Mouse (Mus musculus): ENCODE results near the gene Emc4. TPM values are rescaled to one million over a fixed set of nuclear protein-coding genes. Genes with fewer than 3 reads are reported as not detected.

The Emc4 gene
- polyA plus RNA-seq, 1 experiment, result 61.4 TPM

GRCm38 (mm10) chr2:112381219-112381618 lies 13.4 kb upstream of the Emc4 start:
- Histone ChIP-seq H3K4me1 (ENCODE audit: control insufficient read depth, insufficient read depth, insufficient read length, low read length) (peaks cover 2% of the 10 kb centered on the region; the same call in 1 of the 2 replicates), H3K27ac (ENCODE audit: insufficient read depth, low read depth, low read length) (no peak overlapping the region), H3K4me3 (ENCODE audit: low read depth, low read length) (no peak overlapping the region), H3K27me3 (ENCODE audit: control insufficient read depth, insufficient read depth, low read length) (no peaks in the 10 kb centered on the region), H3K36me3 (ENCODE audit: control insufficient read depth, insufficient read depth, low read length) (no peaks in the 10 kb centered on the region)
- 98% methylated on average over 1 of the region's 1 CpGs for WGBS
- TF ChIP-seq CTCF (IDR thresholded peaks at IDR 0.05; ENCODE audit: extremely low read depth, insufficient read length, insufficient replicate concordance, low read depth, low read length) (no peak), POLR2A (IDR thresholded peaks at IDR 0.05; ENCODE audit: low read depth, low read length) (no peak)

- no peak overlapping the region for H3K4me3 ChIP-seq (ENCODE audit: low read depth, low read length)
- peaks cover 2% of the 10 kb centered on the region; the same call in 1 of the 2 replicates for H3K4me1 ChIP-seq (ENCODE audit: control insufficient read depth, insufficient read depth, insufficient read length, low read length)
- H3K27me3 ChIP-seq (ENCODE audit: control insufficient read depth, insufficient read depth, low read length), result no peaks in the 10 kb centered on the region
- H3K36me3 ChIP-seq (ENCODE audit: control insufficient read depth, insufficient read depth, low read length), result no peaks in the 10 kb centered on the region
- no peak for TF ChIP-seq POLR2A (IDR thresholded peaks at IDR 0.05; ENCODE audit: low read depth, low read length)
- TF ChIP-seq CTCF (IDR thresholded peaks at IDR 0.05; ENCODE audit: extremely low read depth, insufficient read length, insufficient replicate concordance, low read depth, low read length), result no peak
- H3K27ac ChIP-seq (ENCODE audit: insufficient read depth, low read depth, low read length), result no peak overlapping the region
- WGBS, result 6% methylated on average over 8 of the region's 8 CpGs
Observed at GRCm38 (mm10) chr2:112380131-112380530, 12.3 kb upstream of the Emc4 start.

DNA sequence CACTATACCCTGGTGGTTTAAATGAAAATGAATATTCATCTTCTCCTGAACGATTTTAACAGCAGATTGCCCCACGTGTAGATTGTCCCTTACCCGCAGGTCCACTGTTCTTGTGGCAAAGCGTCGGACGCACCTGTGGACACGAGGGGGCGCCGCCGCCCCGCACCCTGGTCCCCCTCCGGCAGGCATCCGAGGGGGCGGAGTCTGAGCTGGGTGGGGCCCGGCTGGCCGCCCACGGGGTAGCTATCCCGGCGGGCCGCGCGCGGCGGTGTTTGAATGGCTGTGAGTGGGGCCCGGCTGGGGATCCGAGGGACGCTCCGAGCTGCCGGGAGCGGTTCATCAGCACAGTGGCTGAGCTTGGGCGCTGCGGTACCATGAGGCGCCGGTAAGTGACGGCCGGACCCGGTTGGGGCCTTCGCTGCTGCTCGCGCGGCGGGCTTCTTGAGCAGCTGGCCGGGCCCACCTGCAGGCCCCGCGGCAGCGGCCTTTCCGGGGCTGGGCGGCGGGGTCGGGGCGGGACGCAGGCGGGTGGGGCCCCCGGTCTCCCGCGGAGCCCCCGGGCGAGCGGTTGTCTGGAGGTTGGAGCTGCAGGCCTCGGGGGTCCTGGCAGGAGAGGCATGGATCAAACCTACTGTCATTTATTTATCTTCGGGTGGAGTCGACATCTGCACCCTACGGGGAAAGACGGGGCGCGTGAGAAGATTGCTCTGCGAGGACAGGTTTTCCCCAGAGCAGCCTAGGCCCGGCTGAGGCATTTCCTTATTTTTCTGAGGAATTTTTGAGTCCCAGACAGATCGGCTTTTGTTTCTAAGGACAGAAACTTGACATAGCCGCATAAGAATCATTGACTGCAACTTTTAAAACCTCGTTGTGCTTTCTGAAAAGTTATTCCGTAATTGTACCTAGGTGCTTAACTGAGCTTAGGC lies 11.4 kb upstream of the Emc4 start, which contains the start of gene Katnbl1:
Gene Katnbl1, plus strand, starts transcription at position 239 of the 926 bp plus-strand sequence.
- no peaks in the 10 kb centered on the region for H3K36me3 ChIP-seq (ENCODE audit: control insufficient read depth, insufficient read depth, low read length)
- WGBS, result under 1% methylated on average over 72 of the region's 72 CpGs
- H3K27me3 ChIP-seq (ENCODE audit: control insufficient read depth, insufficient read depth, low read length), result no peaks in the 10 kb centered on the region
- H3K4me3 ChIP-seq (ENCODE audit: low read depth, low read length), result peak within 1 kb of the TSS; percentile 72
- peaks cover 2% of the 10 kb centered on the region; the same call in 1 of the 2 replicates for H3K4me1 ChIP-seq (ENCODE audit: control insufficient read depth, insufficient read depth, insufficient read length, low read length)
- no peak within 1 kb of the TSS for H3K27ac ChIP-seq (ENCODE audit: insufficient read depth, low read depth, low read length)
- TF ChIP-seq CTCF (IDR thresholded peaks at IDR 0.05; ENCODE audit: extremely low read depth, insufficient read length, insufficient replicate concordance, low read depth, low read length), result peak; percentile 85
- TF ChIP-seq POLR2A (IDR thresholded peaks at IDR 0.05; ENCODE audit: low read depth, low read length), result peak; percentile 64; the same call in 1 of the 2 replicates

DNA sequence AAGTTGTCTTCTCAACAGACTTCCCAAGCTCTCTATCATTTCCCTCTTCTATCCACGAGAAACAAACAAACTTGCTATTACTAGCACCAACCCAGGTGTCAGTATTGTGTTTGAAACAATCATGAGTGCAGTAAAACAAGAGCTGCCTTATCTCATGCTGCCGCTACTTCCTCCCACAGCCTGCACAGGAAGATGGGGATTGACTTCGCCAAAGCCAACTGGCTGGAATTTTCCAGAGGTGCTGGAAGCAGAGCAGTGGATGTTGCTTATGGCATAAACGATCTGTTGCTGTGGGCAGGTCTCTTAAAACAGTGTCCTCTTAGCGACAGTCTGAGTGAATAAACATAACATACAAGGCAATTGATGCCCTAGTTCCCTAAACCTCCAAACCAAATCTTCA lies 6.8 kb upstream of the Emc4 start:
- WGBS, result 24% methylated on average over 5 of the region's 5 CpGs
- no peaks in the 10 kb centered on the region for H3K27me3 ChIP-seq (ENCODE audit: control insufficient read depth, insufficient read depth, low read length)
- H3K4me1 ChIP-seq (ENCODE audit: control insufficient read depth, insufficient read depth, insufficient read length, low read length), result no peaks in the 10 kb centered on the region
- TF ChIP-seq CTCF (IDR thresholded peaks at IDR 0.05; ENCODE audit: extremely low read depth, insufficient read length, insufficient replicate concordance, low read depth, low read length), result no peak
- TF ChIP-seq POLR2A (IDR thresholded peaks at IDR 0.05; ENCODE audit: low read depth, low read length), result no peak
- no peaks in the 10 kb centered on the region for H3K36me3 ChIP-seq (ENCODE audit: control insufficient read depth, insufficient read depth, low read length)
- no peak overlapping the region for H3K27ac ChIP-seq (ENCODE audit: insufficient read depth, low read depth, low read length)
- H3K4me3 ChIP-seq (ENCODE audit: low read depth, low read length), result no peak overlapping the region

DNA sequence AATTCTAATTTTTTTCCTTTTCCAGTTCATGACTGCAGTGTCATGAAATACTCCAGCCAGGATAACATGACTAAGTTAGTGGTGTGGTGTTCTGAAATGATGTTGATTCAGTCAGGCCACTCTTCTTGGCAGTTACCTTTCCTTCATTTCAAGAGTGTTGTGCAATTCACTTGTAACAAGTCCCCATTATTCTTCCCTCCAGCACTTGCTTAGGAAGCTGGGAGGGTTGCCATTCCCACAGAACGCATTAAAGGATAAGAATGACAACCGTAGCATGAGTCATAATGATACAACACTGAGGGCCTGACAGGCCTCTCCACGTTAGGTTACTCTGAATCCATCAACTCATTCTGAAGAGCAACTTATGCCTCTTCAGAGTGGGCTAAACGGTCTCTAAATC lies 5.3 kb upstream of the Emc4 start:
- 38% methylated on average over 4 of the region's 4 CpGs for WGBS
- Histone ChIP-seq H3K27me3 (ENCODE audit: control insufficient read depth, insufficient read depth, low read length) (no peaks in the 10 kb centered on the region), H3K4me3 (ENCODE audit: low read depth, low read length) (no peak overlapping the region), H3K4me1 (ENCODE audit: control insufficient read depth, insufficient read depth, insufficient read length, low read length) (no peaks in the 10 kb centered on the region), H3K36me3 (ENCODE audit: control insufficient read depth, insufficient read depth, low read length) (no peaks in the 10 kb centered on the region), H3K27ac (ENCODE audit: insufficient read depth, low read depth, low read length) (no peak overlapping the region)
- TF ChIP-seq CTCF (IDR thresholded peaks at IDR 0.05; ENCODE audit: extremely low read depth, insufficient read length, insufficient replicate concordance, low read depth, low read length) (no peak), POLR2A (IDR thresholded peaks at IDR 0.05; ENCODE audit: low read depth, low read length) (no peak)

GRCm38 (mm10) chr2:112369941-112370340 lies 2.1 kb upstream of the Emc4 start:
- H3K27me3 ChIP-seq (ENCODE audit: control insufficient read depth, insufficient read depth, low read length), result no peaks in the 10 kb centered on the region
- no peak overlapping the region for H3K4me3 ChIP-seq (ENCODE audit: low read depth, low read length)
- no peak overlapping the region for H3K27ac ChIP-seq (ENCODE audit: insufficient read depth, low read depth, low read length)
- no peaks in the 10 kb centered on the region for H3K4me1 ChIP-seq (ENCODE audit: control insufficient read depth, insufficient read depth, insufficient read length, low read length)
- TF ChIP-seq POLR2A (IDR thresholded peaks at IDR 0.05; ENCODE audit: low read depth, low read length), result no peak
- TF ChIP-seq CTCF (IDR thresholded peaks at IDR 0.05; ENCODE audit: extremely low read depth, insufficient read length, insufficient replicate concordance, low read depth, low read length), result no peak
- H3K36me3 ChIP-seq (ENCODE audit: control insufficient read depth, insufficient read depth, low read length), result no peaks in the 10 kb centered on the region
- WGBS, result 39% methylated on average over 5 of the region's 5 CpGs

GRCm38 (mm10) chr2:112367222-112367621 lies 605 bp downstream of the Emc4 start:
- Histone ChIP-seq H3K4me3 (ENCODE audit: low read depth, low read length) (peak overlapping the region; percentile 91), H3K36me3 (ENCODE audit: control insufficient read depth, insufficient read depth, low read length) (peaks cover 11% of the 10 kb centered on the region), H3K27me3 (ENCODE audit: control insufficient read depth, insufficient read depth, low read length) (no peaks in the 10 kb centered on the region), H3K27ac (ENCODE audit: insufficient read depth, low read depth, low read length) (no peak overlapping the region), H3K4me1 (ENCODE audit: control insufficient read depth, insufficient read depth, insufficient read length, low read length) (no peaks in the 10 kb centered on the region)
- no peak for TF ChIP-seq POLR2A (IDR thresholded peaks at IDR 0.05; ENCODE audit: low read depth, low read length)
- no peak for TF ChIP-seq CTCF (IDR thresholded peaks at IDR 0.05; ENCODE audit: extremely low read depth, insufficient read length, insufficient replicate concordance, low read depth, low read length)
- WGBS, result 10% methylated on average over 15 of the region's 15 CpGs

Data from small intestine, adult 2 months (tissue).